Mouse (Mus musculus) small intestine, adult 2 months (tissue): ENCODE measurements around the gene Eml4. TPM values are rescaled to one million over a fixed set of nuclear protein-coding genes. Genes with fewer than 3 reads are reported as not detected.

Experiments
- H3K27ac ChIP-seq: fragments of 200-500 bp; 2 replicates; pipeline ENCODE4 v1.5.1; 2012; ENCODE audit warnings: low read depth, low read length, control low read depth, inconsistent platforms; ENCODE audit not compliant: insufficient read depth
- H3K27me3 ChIP-seq: fragments of 200-500 bp; 2 replicates; pipeline ENCODE4 v1.6.1; 2012; ENCODE audit warnings: mild to moderate bottlenecking, moderate library complexity, low read length, inconsistent platforms; ENCODE audit not compliant: control insufficient read depth, insufficient read depth
- H3K36me3 ChIP-seq: fragments of 200-500 bp; 2 replicates; pipeline ENCODE4 v1.6.1; 2012; ENCODE audit warnings: mild to moderate bottlenecking, low read length, control low read depth, inconsistent platforms; ENCODE audit not compliant: control insufficient read depth, insufficient read depth
- H3K4me1 ChIP-seq: fragments of 200-500 bp; 2 replicates; pipeline ENCODE4 v1.6.1; 2012; ENCODE audit warnings: low read length, inconsistent platforms, mixed read lengths; ENCODE audit not compliant: control insufficient read depth, insufficient read depth, insufficient read length
- H3K4me3 ChIP-seq: fragments of 200-500 bp; 2 replicates; pipeline ENCODE4 v1.5.1; 2012; ENCODE audit warnings: low read depth, mild to moderate bottlenecking, control low read depth, inconsistent platforms, low read length, moderate library complexity
- CTCF ChIP-seq: fragments of 200-500 bp; IDR thresholded peaks from 2 replicates; pipeline ENCODE4 v1.5.1; 2012; ENCODE audit warnings: low read depth, mild to moderate bottlenecking, control low read depth, inconsistent platforms, low read length, moderate library complexity, mixed read lengths; ENCODE audit not compliant: insufficient replicate concordance, insufficient read length; ENCODE audit errors: extremely low read depth
- POLR2A ChIP-seq: fragments of 200-500 bp; IDR thresholded peaks from 2 replicates; pipeline ENCODE4 v1.6.1; 2012; ENCODE audit warnings: low read depth, mild to moderate bottlenecking, control low read depth, inconsistent platforms, low read length, moderate library complexity
- WGBS: fragments of 180-500 bp; shearing (Covaris S2); methylation state at CpG from one replicate; pipeline ENCODE4 v1.1.7; 2018; 5-methylcytosine and 5-hydroxymethylcytosine counted together
- polyA plus RNA-seq: library from polyadenylated mRNA; depleted of rRNA; stranded (reverse); fragments of >200 nt; gene quantifications from 2 replicates; pipeline ENCODE4 v1.2.3, GENCODE M21; 2012

The Eml4 gene
- polyA plus RNA-seq, 1 experiment, result 8.9 TPM

- H3K4me3 ChIP-seq, result no peak overlapping the region
- H3K27ac ChIP-seq, result no peak overlapping the region
- H3K27me3 ChIP-seq, result no peaks in the 10 kb centered on the region
- TF ChIP-seq POLR2A (no peak), CTCF (no peak)
- H3K4me1 ChIP-seq, result peaks cover 9% of the 10 kb centered on the region; the same call in 1 of the 2 replicates
- no peaks in the 10 kb centered on the region; the same call in 1 of the 2 replicates for H3K36me3 ChIP-seq
- 30% methylated on average over 4 of the region's 4 CpGs for WGBS
These were observed 9.2 kb downstream of the Eml4 start for GRCm38 (mm10) chr17:83359934-83360333.

DNA sequence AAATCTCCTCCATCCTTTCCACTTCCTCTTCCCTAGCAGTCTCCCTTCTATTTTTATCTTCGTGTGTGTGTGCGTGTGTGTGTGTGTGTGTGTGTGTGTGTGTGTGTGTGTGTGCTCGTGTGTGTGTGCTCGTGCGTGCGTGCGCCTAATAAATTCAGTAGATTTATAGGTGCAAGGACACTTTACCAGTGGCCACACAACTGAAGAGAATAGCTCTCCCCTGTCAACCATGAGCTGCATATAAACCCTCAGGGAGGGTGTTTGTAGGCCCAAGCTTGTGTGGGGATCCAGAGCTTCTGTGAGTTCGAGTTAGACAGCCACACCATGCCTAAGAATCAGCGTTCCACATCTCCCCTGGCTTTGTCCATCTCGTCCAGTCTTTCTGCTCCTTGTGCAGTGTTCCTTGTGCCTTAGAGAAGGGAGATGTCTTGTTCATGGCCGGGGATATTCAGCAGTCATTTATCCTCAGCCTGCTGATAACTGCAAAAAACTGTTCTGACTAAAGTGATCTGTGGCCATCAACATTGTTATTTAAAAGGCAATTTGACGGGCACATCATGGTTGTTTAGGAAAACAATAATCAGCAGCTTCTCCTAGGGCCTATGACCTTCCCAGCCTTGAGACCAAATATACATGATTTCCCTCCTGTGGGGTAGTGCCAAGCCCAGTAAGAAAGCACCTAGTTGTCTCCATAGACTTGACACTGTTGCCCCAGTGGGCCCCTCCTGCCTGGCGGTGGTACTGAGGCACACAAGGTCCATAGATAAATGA lies 10.2 kb downstream of the Eml4 start:
- Histone ChIP-seq H3K27me3 (no peaks in the 10 kb centered on the region), H3K36me3 (no peaks in the 10 kb centered on the region; the same call in 1 of the 2 replicates), H3K27ac (no peak overlapping the region), H3K4me1 (peaks cover 12% of the 10 kb centered on the region), H3K4me3 (no peak overlapping the region)
- TF ChIP-seq POLR2A, result no peak
- TF ChIP-seq CTCF, result no peak
- 70% methylated on average over 13 of the region's 13 CpGs for WGBS

GRCm38 (mm10) chr17:83363081-83363480 lies 12.3 kb downstream of the Eml4 start:
- no peak for TF ChIP-seq CTCF
- no peak for TF ChIP-seq POLR2A
- Histone ChIP-seq H3K4me3 (no peak overlapping the region), H3K27ac (no peak overlapping the region), H3K36me3 (no peaks in the 10 kb centered on the region), H3K27me3 (no peaks in the 10 kb centered on the region), H3K4me1 (peaks cover 20% of the 10 kb centered on the region)
- WGBS, result 59% methylated on average over 3 of the region's 3 CpGs

- Histone ChIP-seq H3K4me1 (peaks cover 20% of the 10 kb centered on the region), H3K36me3 (no peaks in the 10 kb centered on the region), H3K27me3 (no peaks in the 10 kb centered on the region), H3K4me3 (no peak overlapping the region), H3K27ac (no peak overlapping the region)
- 74% methylated on average over 5 of the region's 5 CpGs for WGBS
- TF ChIP-seq POLR2A, result no peak
- TF ChIP-seq CTCF, result no peak
These were observed 13.6 kb downstream of the Eml4 start for GRCm38 (mm10) chr17:83364296-83364695.

- Histone ChIP-seq H3K4me1 (peaks cover 15% of the 10 kb centered on the region), H3K27me3 (no peaks in the 10 kb centered on the region), H3K27ac (no peak overlapping the region), H3K36me3 (no peaks in the 10 kb centered on the region), H3K4me3 (no peak overlapping the region)
- TF ChIP-seq CTCF (no peak), POLR2A (no peak)
- 30% methylated on average over 2 of the region's 2 CpGs for WGBS
These were observed 14.4 kb downstream of the Eml4 start for GRCm38 (mm10) chr17:83365130-83365529.

GRCm38 (mm10) chr17:83365614-83366355 lies 15.1 kb downstream of the Eml4 start:
- Histone ChIP-seq H3K27ac (peak overlapping the region; percentile 42), H3K36me3 (no peaks in the 10 kb centered on the region), H3K4me1 (peaks cover 13% of the 10 kb centered on the region), H3K4me3 (no peak overlapping the region), H3K27me3 (no peaks in the 10 kb centered on the region)
- TF ChIP-seq CTCF (no peak), POLR2A (no peak)
- WGBS, result 17% methylated on average over 11 of the region's 11 CpGs

GRCm38 (mm10) chr17:83367387-83367786 lies 16.7 kb downstream of the Eml4 start:
- H3K27me3 ChIP-seq, result no peaks in the 10 kb centered on the region
- H3K4me3 ChIP-seq, result no peak overlapping the region
- TF ChIP-seq CTCF, result no peak
- TF ChIP-seq POLR2A, result no peak
- H3K4me1 ChIP-seq, result peaks cover 13% of the 10 kb centered on the region
- WGBS, result 58% methylated on average over 5 of the region's 5 CpGs
- H3K27ac ChIP-seq, result no peak overlapping the region
- H3K36me3 ChIP-seq, result no peaks in the 10 kb centered on the region
